Comparison of ENCODE assay signal across 12 mouse cellular contexts in genomic region chr7:80986458-80987187, GRCm38 (mm10). TPM values are rescaled to one million over a fixed set of nuclear protein-coding genes. Genes with fewer than 3 reads are reported as not detected.
DNase-seq lines count a peak whose midpoint lies in the region; ATAC-seq and TF ChIP-seq lines count a peak whose summit lies in the region.
"Had no signal": no experiment of that assay in that cellular context is flagged by ENCODE, and none has a peak within 500 bp of the region (broad histone marks: within the 10 kb centered on the region; RNA-seq: fewer than 3 reads in every experiment).

No protein-coding gene starts in this region.

- no peak for TF ChIP-seq CTCF in liver, postnatal 0 days (IDR thresholded peaks at IDR 0.05; ENCODE audit: low read depth)

- WGBS in kidney, embryonic 15.5 days = 46% methylated on average over 6 of the region's 6 CpGs
- WGBS in liver, postnatal 0 days (ENCODE audit: insufficient replicate concordance) = 33% methylated on average over 6 of the region's 6 CpGs

- DNase-seq in kidney, adult 9 months = no peak
- no peak for DNase-seq in liver, postnatal 0 days
- no peak for DNase-seq in gastrocnemius, postnatal 14 days
- no peak for DNase-seq in adrenal gland, postnatal 25 days
- no peak for DNase-seq in spleen, postnatal 14 days (ENCODE audit: low spot score in 2 of 2)
- DNase-seq: cerebellum, adult 18-20 months had no signal

- peak overlapping the region; percentile 67 for H3K27ac ChIP-seq in kidney, embryonic 15.5 days
- peak overlapping the region; percentile 5; the same call in 1 of the 2 replicates for H3K27ac ChIP-seq in liver, postnatal 0 days (ENCODE audit: low read depth)
- H3K27ac ChIP-seq: embryonic facial prominence, embryonic 12.5 days; hindbrain, embryonic 13.5 days had no signal

- H3K4me2 ChIP-seq in kidney, embryonic 15.5 days = no peak overlapping the region
- peak overlapping the region; percentile 30 for H3K4me2 ChIP-seq in liver, postnatal 0 days (ENCODE audit: low read depth, low read length)
- H3K4me2 ChIP-seq: embryonic facial prominence, embryonic 12.5 days; hindbrain, embryonic 13.5 days had no signal

- peaks cover 27% of the 10 kb centered on the region for H3K4me1 ChIP-seq in kidney, embryonic 15.5 days
- H3K4me1 ChIP-seq in liver, postnatal 0 days (ENCODE audit: insufficient read depth) = peaks cover 30% of the 10 kb centered on the region

- peak; percentile 38; the same call in 1 of the 2 replicates for ATAC-seq in kidney, embryonic 15.5 days (replicated peaks; ENCODE audit: low FRiP score)
- ATAC-seq in CD4-positive, CD25-positive, alpha-beta regulatory T cell, adult 4 months = peak; percentile 71
- peak; percentile 50; the same call in 1 of the 2 replicates for ATAC-seq in erythroid progenitor cell, adult 5-6 weeks (replicated peaks; ENCODE audit: low FRiP score, poor library complexity, severe bottlenecking)
- ATAC-seq in liver, postnatal 0 days = peak; percentile 40; the same call in 1 of the 2 replicates
- ATAC-seq: midbrain, embryonic 16.5 days had no signal

- intact Hi-C loops in gastrocnemius, postnatal 14 days (cut with DNase I; ENCODE audit: low total_unique reads) = no loop called here

- TF ChIP-seq EP300 in liver, postnatal 0 days (IDR thresholded peaks at IDR 0.05; ENCODE audit: low read depth) = no peak

- H3K4me3 ChIP-seq in kidney, embryonic 15.5 days (replicated peaks) = no peak overlapping the region
- no peak overlapping the region for H3K4me3 ChIP-seq in liver, postnatal 0 days (ENCODE audit: low read depth, low read length)
- H3K4me3 ChIP-seq: embryonic facial prominence, embryonic 12.5 days; hindbrain, embryonic 13.5 days had no signal

- H3K27me3 ChIP-seq in kidney, embryonic 15.5 days = no peaks in the 10 kb centered on the region
- H3K27me3 ChIP-seq in liver, postnatal 0 days (ENCODE audit: insufficient read depth, low read length) = no peaks in the 10 kb centered on the region
- H3K27me3 ChIP-seq: embryonic facial prominence, embryonic 12.5 days; hindbrain, embryonic 13.5 days had no signal

- no peaks in the 10 kb centered on the region for H3K9me3 ChIP-seq in kidney, embryonic 15.5 days (replicated peaks)
- H3K9me3 ChIP-seq in liver, postnatal 0 days (ENCODE audit: low read length) = no peaks in the 10 kb centered on the region
- H3K9me3 ChIP-seq: embryonic facial prominence, embryonic 12.5 days; hindbrain, embryonic 13.5 days had no signal

- no peaks in the 10 kb centered on the region for H3K36me3 ChIP-seq in kidney, embryonic 15.5 days
- H3K36me3 ChIP-seq in liver, postnatal 0 days (replicated peaks; ENCODE audit: insufficient read depth, low read length) = no peaks in the 10 kb centered on the region
- H3K36me3 ChIP-seq: embryonic facial prominence, embryonic 12.5 days; hindbrain, embryonic 13.5 days had no signal

- no peak overlapping the region for H3K9ac ChIP-seq in kidney, embryonic 15.5 days
- H3K9ac ChIP-seq in liver, postnatal 0 days (replicated peaks) = no peak overlapping the region
- H3K9ac ChIP-seq: embryonic facial prominence, embryonic 12.5 days; hindbrain, embryonic 13.5 days had no signal

RNA-seq across cellular contexts. Expression of gene Zfp592, which starts 6.9 kb away (rescaled TPM):
- 14.1 and 16.2 TPM in 2 replicates for polyA plus RNA-seq in kidney, embryonic 15.5 days (2015; fragmentation: Nextera tagmentation; extraction: Ambion mirVana)
- polyA plus RNA-seq in CD4-positive, CD25-positive, alpha-beta regulatory T cell, adult 4 months (2017; shearing (Covaris generic)) = 10 to 100 TPM; 18.8 to 19.9 TPM
- 23.8 and 33.1 TPM in 2 replicates for total RNA-seq in erythroid progenitor cell, adult 5-6 weeks (2015; ENCODE audit: low replicate concordance)
- 22.3 and 38.0 TPM in 2 replicates for total RNA-seq in erythroid progenitor cell, adult 5-6 weeks (2017; ENCODE audit: low replicate concordance)
- polyA plus RNA-seq in liver, postnatal 0 days (2015; fragmentation: Nextera tagmentation; extraction: Ambion mirVana) = 3.1 and 4.3 TPM in 2 replicates
- 10 to 100 TPM; 11.5 to 13.7 TPM for total RNA-seq in gastrocnemius, postnatal 14 days (2021)
- 26.8 and 28.7 TPM in 2 replicates for total RNA-seq in adrenal gland, postnatal 25 days (2021)

RNA-seq across cellular contexts. Expression of gene Sec11a, which starts 39.0 kb away (rescaled TPM):
- polyA plus RNA-seq in kidney, embryonic 15.5 days (2015; fragmentation: Nextera tagmentation; extraction: Ambion mirVana) = 217 and 223 TPM in 2 replicates
- 100 to 1,000 TPM; 260 to 342 TPM for polyA plus RNA-seq in CD4-positive, CD25-positive, alpha-beta regulatory T cell, adult 4 months (2017; shearing (Covaris generic))
- total RNA-seq in erythroid progenitor cell, adult 5-6 weeks (2015; ENCODE audit: low replicate concordance) = 59.5 and 114 TPM in 2 replicates
- total RNA-seq in erythroid progenitor cell, adult 5-6 weeks (2017; ENCODE audit: low replicate concordance) = 60.1 and 88.2 TPM in 2 replicates
- 82.0 and 89.4 TPM in 2 replicates for polyA plus RNA-seq in liver, postnatal 0 days (2015; fragmentation: Nextera tagmentation; extraction: Ambion mirVana)
- 10 to 100 TPM; 30.9 to 37.2 TPM for total RNA-seq in gastrocnemius, postnatal 14 days (2021)
- total RNA-seq in adrenal gland, postnatal 25 days (2021) = 88.8 and 100 TPM in 2 replicates
